16 mouse cellular contexts compared by ENCODE assay signal in the genomic region with DNA sequence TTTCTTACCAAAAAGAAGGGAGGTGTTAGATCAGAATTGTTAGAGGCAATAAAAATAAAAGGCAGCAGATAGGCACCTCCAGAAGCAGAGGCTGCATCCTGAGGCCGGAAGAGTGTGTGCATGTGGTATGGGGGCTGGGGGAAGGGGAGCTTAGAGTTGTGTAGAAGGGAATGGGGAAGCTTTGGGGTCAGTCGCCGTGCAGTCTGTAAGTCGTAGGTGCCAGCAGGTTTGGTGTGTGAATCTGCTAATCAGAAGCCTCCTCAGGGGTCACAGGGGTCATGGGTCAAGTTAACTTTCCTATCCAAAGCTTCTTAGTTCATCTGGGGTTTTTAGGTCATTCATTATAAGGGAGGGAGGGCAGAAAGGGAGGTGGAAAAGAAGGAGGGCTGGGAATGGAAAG.
DNase-seq lines count a peak whose midpoint lies in the region; ATAC-seq and TF ChIP-seq lines count a peak whose summit lies in the region.
"Had no signal": no experiment of that assay in that cellular context is flagged by ENCODE, and none has a peak within 500 bp of the region (broad histone marks: within the 10 kb centered on the region; RNA-seq: fewer than 3 reads in every experiment).

No protein-coding gene starts in this region.

- no peaks in the 10 kb centered on the region for H3K27me3 ChIP-seq in heart, embryonic 10.5 days (ENCODE audit: insufficient read depth, poor library complexity, severe bottlenecking)
- no peaks in the 10 kb centered on the region for H3K27me3 ChIP-seq in liver, adult 2 months (ENCODE audit: control insufficient read depth, insufficient read depth, low read length)
- no peaks in the 10 kb centered on the region for H3K27me3 ChIP-seq in stomach, embryonic 15.5 days (replicated peaks)
- H3K27me3 ChIP-seq: CH12.LX; forebrain, embryonic 13.5 days; neural tube, embryonic 12.5 days had no signal

- DNase-seq in heart, embryonic 10.5 days (ENCODE audit: low spot score), result no peak
- no peak for DNase-seq in heart, postnatal 25 days (ENCODE audit: low spot score)
- DNase-seq in liver, adult 2 months (ENCODE audit: extremely low read depth, low read depth, low spot score), result no peak
- DNase-seq in liver, result no peak
- DNase-seq in thymus, postnatal 25 days, result peak; percentile 3
- no peak for DNase-seq in thymus, postnatal 14 days
- no peak for DNase-seq in gastrocnemius, postnatal 10 days
- DNase-seq: cerebellum, postnatal 10 days; embryo, embryonic 11 days had no signal

- H3K9ac ChIP-seq in liver, adult 2 months (ENCODE audit: low read depth, low read length), result peak overlapping the region; percentile 63; the same call in 1 of the 2 replicates
- no peak overlapping the region for H3K9ac ChIP-seq in stomach, embryonic 15.5 days
- H3K9ac ChIP-seq: forebrain, embryonic 13.5 days; neural tube, embryonic 12.5 days had no signal

- WGBS in heart, embryonic 10.5 days, result 36% methylated on average over 4 of the region's 4 CpGs
- WGBS in liver, adult 2 months, result 35% methylated on average over 4 of the region's 4 CpGs
- 49% methylated on average over 4 of the region's 4 CpGs for WGBS in stomach, embryonic 15.5 days

- H3K4me2 ChIP-seq in stomach, embryonic 15.5 days, result no peak overlapping the region
- H3K4me2 ChIP-seq: forebrain, embryonic 13.5 days; neural tube, embryonic 12.5 days had no signal

- H3K4me1 ChIP-seq in heart, embryonic 10.5 days, result peaks cover 54% of the 10 kb centered on the region
- H3K4me1 ChIP-seq in liver, adult 2 months (ENCODE audit: control insufficient read depth, insufficient read depth, low read length), result peaks cover 41% of the 10 kb centered on the region
- H3K4me1 ChIP-seq in stomach, embryonic 15.5 days, result peaks cover 14% of the 10 kb centered on the region
- H3K4me1 ChIP-seq: neural tube, embryonic 12.5 days had no signal

- no peak for TF ChIP-seq POLR2A in liver, adult 2 months (IDR thresholded peaks at IDR 0.05; ENCODE audit: extremely low read depth, insufficient read depth, low read length)

- TF ChIP-seq CTCF in liver, adult 2 months (IDR thresholded peaks at IDR 0.05; ENCODE audit: low read depth, low read length), result no peak

- no peak for ATAC-seq in stomach, embryonic 15.5 days (ENCODE audit: insufficient read depth, low FRiP score, low read depth)
- ATAC-seq: forebrain, embryonic 13.5 days; inflammation-experienced regulatory T-cells, adult 6 months; lung, postnatal 0 days had no signal

- no peaks in the 10 kb centered on the region for H3K9me3 ChIP-seq in heart, embryonic 10.5 days
- no peaks in the 10 kb centered on the region for H3K9me3 ChIP-seq in stomach, embryonic 15.5 days
- H3K9me3 ChIP-seq: forebrain, embryonic 13.5 days; megakaryocyte, embryonic 14.5 days; neural tube, embryonic 12.5 days had no signal

- H3K4me3 ChIP-seq in heart, embryonic 10.5 days, result no peak overlapping the region
- no peak overlapping the region for H3K4me3 ChIP-seq in liver, adult 2 months (ENCODE audit: insufficient read depth, low read depth, low read length)
- no peak overlapping the region for H3K4me3 ChIP-seq in stomach, embryonic 15.5 days (replicated peaks)
- H3K4me3 ChIP-seq: forebrain, embryonic 13.5 days; megakaryocyte, embryonic 14.5 days; neural tube, embryonic 12.5 days had no signal

- H3K27ac ChIP-seq in heart, embryonic 10.5 days, result peak overlapping the region; percentile 91
- H3K27ac ChIP-seq in liver, adult 2 months (replicated peaks; ENCODE audit: insufficient read depth, low read depth, low read length), result peak overlapping the region; percentile 97
- H3K27ac ChIP-seq in stomach, embryonic 15.5 days, result peak overlapping the region; percentile 72; the same call in 1 of the 2 replicates
- H3K27ac ChIP-seq: forebrain, embryonic 13.5 days; neural tube, embryonic 12.5 days had no signal

- no peaks in the 10 kb centered on the region for H3K79me2 ChIP-seq in liver, adult 2 months (ENCODE audit: control insufficient read depth, insufficient read depth, low read length)

- intact Hi-C loops in heart, postnatal 25 days (cut with DNase I), result no loop called here

- no peaks in the 10 kb centered on the region for H3K36me3 ChIP-seq in heart, embryonic 10.5 days
- no peaks in the 10 kb centered on the region for H3K36me3 ChIP-seq in liver, adult 2 months (ENCODE audit: control insufficient read depth, insufficient read depth, low read length)
- no peaks in the 10 kb centered on the region for H3K36me3 ChIP-seq in stomach, embryonic 15.5 days
- H3K36me3 ChIP-seq: neural tube, embryonic 12.5 days had no signal
